Mouse (Mus musculus) forebrain, embryonic 15.5 days (tissue): ENCODE results near the gene Axin2. TPM values are rescaled to one million over a fixed set of nuclear protein-coding genes. Genes with fewer than 3 reads are reported as not detected.

ENCODE experiments used
- ATAC-seq: fragments of 200-750 bp; cut with Nextera tagmentation; replicated peaks from 2 replicates; pipeline ENCODE4 v1.8.0; 2017; ENCODE audit warnings: mild to moderate bottlenecking, moderate TSS enrichment, moderate library complexity
- H3K27ac ChIP-seq: fragments of 300-500 bp; sonication (generic); replicated peaks from 2 replicates; pipeline ENCODE4 v1.5.1; 2015; ENCODE audit warnings: mild to moderate bottlenecking, inconsistent platforms
- H3K27me3 ChIP-seq: fragments of 300-500 bp; sonication (generic); 2 replicates; pipeline ENCODE4 v1.6.1; 2015; ENCODE audit warnings: inconsistent platforms
- H3K36me3 ChIP-seq: fragments of 300-500 bp; sonication (generic); 2 replicates; pipeline ENCODE4 v1.6.1; 2015; ENCODE audit warnings: mild to moderate bottlenecking, inconsistent platforms
- H3K4me1 ChIP-seq: fragments of 300-500 bp; sonication (generic); 2 replicates; pipeline ENCODE4 v1.6.1; 2015; ENCODE audit warnings: inconsistent platforms
- H3K4me2 ChIP-seq: fragments of 300-500 bp; sonication (generic); replicated peaks from 2 replicates; pipeline ENCODE4 v1.6.1; 2015; ENCODE audit warnings: mild to moderate bottlenecking, inconsistent platforms
- H3K4me3 ChIP-seq: fragments of 300-500 bp; sonication (generic); 2 replicates; pipeline ENCODE4 v1.5.1; 2015; ENCODE audit warnings: mild to moderate bottlenecking, inconsistent platforms
- H3K9ac ChIP-seq: fragments of 300-500 bp; sonication (generic); replicated peaks from 2 replicates; pipeline ENCODE4 v1.6.1; 2015; ENCODE audit warnings: mild to moderate bottlenecking, inconsistent platforms
- H3K9me3 ChIP-seq: fragments of 300-500 bp; sonication (generic); 2 replicates; pipeline ENCODE4 v1.6.1; 2016; ENCODE audit warnings: inconsistent platforms
- WGBS: fragments of 180-500 bp; shearing (Covaris S2); methylation state at CpG from one replicate; pipeline ENCODE4 v1.1.7; 2015; ENCODE audit warnings: mixed read lengths; 5-methylcytosine and 5-hydroxymethylcytosine counted together
- polyA plus RNA-seq: library from polyadenylated mRNA; unstranded; fragments of >200 nt; fragmentation: Nextera tagmentation; extraction: Ambion mirVana; gene quantifications from 2 replicates; pipeline ENCODE4 v1.2.1, GENCODE M21; 2015

Axin2 gene
- polyA plus RNA-seq, 1 experiment from 2014 or later = 6.7 TPM

GRCm38 (mm10) chr11:108987226-108987625 lies 67.1 kb downstream of the Axin2 start:
- WGBS = 68% methylated on average over 3 of the region's 3 CpGs
- no peak overlapping the region for H3K4me2 ChIP-seq
- no peaks in the 10 kb centered on the region for H3K36me3 ChIP-seq
- H3K4me3 ChIP-seq = no peak overlapping the region
- H3K27me3 ChIP-seq = no peaks in the 10 kb centered on the region
- 0 out of 2 replicates have a peak, but pooled peaks cover 2% of the 10 kb centered on the region for H3K4me1 ChIP-seq
- H3K9ac ChIP-seq = no peak overlapping the region
- no peaks in the 10 kb centered on the region for H3K9me3 ChIP-seq
- H3K27ac ChIP-seq = no peak overlapping the region; the same call in 1 of the 2 replicates
- ATAC-seq = no peak

- Histone ChIP-seq H3K4me3 (no peak overlapping the region), H3K27me3 (no peaks in the 10 kb centered on the region), H3K4me1 (0 out of 2 replicates have a peak, but pooled peaks cover 2% of the 10 kb centered on the region), H3K9ac (no peak overlapping the region), H3K36me3 (no peaks in the 10 kb centered on the region), H3K9me3 (no peaks in the 10 kb centered on the region), H3K4me2 (no peak overlapping the region), H3K27ac (no peak overlapping the region; the same call in 1 of the 2 replicates)
- ATAC-seq = no peak
- 83% methylated on average over 4 of the region's 4 CpGs for WGBS
These were observed 67.6 kb downstream of the Axin2 start for GRCm38 (mm10) chr11:108987705-108988104.

DNA sequence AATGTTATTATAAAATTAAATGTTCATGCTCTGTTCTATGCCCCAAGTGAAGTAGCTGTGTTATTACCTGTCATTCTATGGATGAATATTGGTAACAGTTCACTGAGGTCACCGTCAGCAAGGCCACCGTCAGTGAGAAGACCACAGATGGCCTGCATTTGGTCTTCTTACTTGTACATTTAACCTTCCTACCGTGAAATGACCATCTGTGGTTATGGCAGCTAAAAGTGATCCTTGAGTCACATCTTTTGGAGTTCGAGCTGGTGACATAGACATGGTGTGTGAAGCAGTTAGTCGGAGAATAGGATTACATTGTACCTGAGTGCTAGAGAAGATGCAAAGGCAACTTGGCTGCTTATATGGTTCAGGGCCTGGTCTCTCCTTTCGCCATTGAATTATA lies 68.1 kb downstream of the Axin2 start:
- Histone ChIP-seq H3K4me1 (0 out of 2 replicates have a peak, but pooled peaks cover 2% of the 10 kb centered on the region), H3K9ac (no peak overlapping the region), H3K9me3 (no peaks in the 10 kb centered on the region), H3K4me3 (no peak overlapping the region), H3K27me3 (no peaks in the 10 kb centered on the region), H3K4me2 (no peak overlapping the region), H3K36me3 (no peaks in the 10 kb centered on the region), H3K27ac (no peak overlapping the region)
- 92% methylated on average over 6 of the region's 6 CpGs for WGBS
- no peak for ATAC-seq

DNA sequence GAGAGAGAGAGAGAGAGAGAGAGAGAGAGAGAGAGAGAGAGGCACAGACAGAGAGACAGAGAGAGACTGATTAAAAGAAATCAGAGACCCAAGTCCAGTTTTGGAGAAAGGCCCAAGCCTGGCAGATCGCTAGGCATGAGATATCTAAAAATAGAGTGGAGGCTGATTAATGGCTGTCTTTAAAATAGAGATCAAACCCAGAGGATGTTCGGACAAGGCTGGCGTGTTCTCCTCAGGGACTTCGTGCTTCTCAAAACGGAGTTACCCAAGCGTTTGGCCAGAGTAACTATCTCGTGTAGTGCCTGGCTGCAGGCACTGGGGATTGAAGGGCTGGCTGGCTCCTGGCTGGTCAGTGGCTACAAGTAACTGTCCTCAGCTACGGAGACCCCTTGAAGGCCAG lies 69.8 kb downstream of the Axin2 start:
- Histone ChIP-seq H3K4me2 (no peak overlapping the region), H3K36me3 (no peaks in the 10 kb centered on the region), H3K9me3 (no peaks in the 10 kb centered on the region), H3K4me1 (0 out of 2 replicates have a peak, but pooled peaks cover 2% of the 10 kb centered on the region), H3K27me3 (no peaks in the 10 kb centered on the region), H3K9ac (no peak overlapping the region), H3K4me3 (no peak overlapping the region), H3K27ac (no peak overlapping the region)
- ATAC-seq = no peak
- WGBS = 94% methylated on average over 8 of the region's 8 CpGs

- H3K27ac ChIP-seq = no peak overlapping the region
- H3K27me3 ChIP-seq = no peaks in the 10 kb centered on the region
- ATAC-seq = no peak
- WGBS = 99% methylated on average over 6 of the region's 6 CpGs
- H3K4me3 ChIP-seq = no peak overlapping the region
- H3K36me3 ChIP-seq = no peaks in the 10 kb centered on the region
- no peaks in the 10 kb centered on the region for H3K4me1 ChIP-seq
- H3K9ac ChIP-seq = no peak overlapping the region
- no peak overlapping the region for H3K4me2 ChIP-seq
- H3K9me3 ChIP-seq = no peaks in the 10 kb centered on the region
These were observed 73.3 kb downstream of the Axin2 start for GRCm38 (mm10) chr11:108993414-108993813.

DNA sequence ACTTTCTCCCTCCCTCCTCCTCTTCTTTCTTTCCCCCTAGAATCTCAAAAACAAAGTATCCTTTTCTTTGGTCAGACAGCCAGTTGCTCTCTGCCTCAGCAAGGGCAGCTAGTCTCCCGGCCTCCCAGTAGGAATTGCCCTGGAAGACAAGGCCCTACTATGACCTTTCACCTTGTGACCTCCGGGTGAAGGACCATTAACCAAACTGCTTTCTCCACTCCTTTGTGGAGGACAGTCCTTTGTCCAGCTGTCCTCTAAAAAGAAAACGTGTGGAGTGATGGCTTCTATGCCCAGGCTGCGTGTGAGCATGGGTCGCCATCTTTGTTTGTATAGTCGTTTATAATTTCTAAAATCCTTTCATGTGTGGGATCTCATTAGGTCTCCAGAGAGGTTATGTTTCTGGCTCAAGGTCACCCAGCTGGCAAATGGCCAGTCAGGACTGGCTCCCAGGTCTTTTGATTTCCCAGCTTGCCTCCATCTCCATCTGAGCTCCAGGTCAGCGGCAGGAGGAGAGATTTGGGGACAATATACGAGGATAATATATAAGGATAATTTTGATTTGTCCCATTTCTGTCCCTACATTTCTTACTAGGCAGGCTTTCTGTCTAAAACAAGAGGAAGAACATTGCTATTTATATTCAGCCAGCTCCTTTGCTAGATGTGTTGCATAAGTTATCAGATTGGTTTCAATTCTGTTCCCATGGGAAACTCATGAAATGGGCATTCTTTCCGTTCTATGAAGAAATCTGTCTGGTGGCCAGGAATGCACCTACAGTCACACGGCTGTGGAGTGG lies 75.2 kb downstream of the Axin2 start:
- H3K36me3 ChIP-seq = no peaks in the 10 kb centered on the region
- no peaks in the 10 kb centered on the region for H3K4me1 ChIP-seq
- ATAC-seq = no peak
- H3K4me3 ChIP-seq = no peak overlapping the region
- WGBS = 50% methylated on average over 10 of the region's 10 CpGs
- peaks cover 4% of the 10 kb centered on the region; the same call in 1 of the 2 replicates for H3K9me3 ChIP-seq
- no peak overlapping the region for H3K4me2 ChIP-seq
- no peak overlapping the region for H3K27ac ChIP-seq
- H3K9ac ChIP-seq = no peak overlapping the region
- no peaks in the 10 kb centered on the region for H3K27me3 ChIP-seq

- no peak overlapping the region for H3K9ac ChIP-seq
- peaks cover 6% of the 10 kb centered on the region; the same call in 1 of the 2 replicates for H3K9me3 ChIP-seq
- no peaks in the 10 kb centered on the region for H3K36me3 ChIP-seq
- H3K27me3 ChIP-seq = no peaks in the 10 kb centered on the region
- H3K4me1 ChIP-seq = no peaks in the 10 kb centered on the region
- H3K27ac ChIP-seq = no peak overlapping the region
- no peak for ATAC-seq
- H3K4me2 ChIP-seq = no peak overlapping the region
- 89% methylated on average over 2 of the region's 2 CpGs for WGBS
- no peak overlapping the region for H3K4me3 ChIP-seq
These were observed 75.9 kb downstream of the Axin2 start for GRCm38 (mm10) chr11:108995990-108996533.

DNA sequence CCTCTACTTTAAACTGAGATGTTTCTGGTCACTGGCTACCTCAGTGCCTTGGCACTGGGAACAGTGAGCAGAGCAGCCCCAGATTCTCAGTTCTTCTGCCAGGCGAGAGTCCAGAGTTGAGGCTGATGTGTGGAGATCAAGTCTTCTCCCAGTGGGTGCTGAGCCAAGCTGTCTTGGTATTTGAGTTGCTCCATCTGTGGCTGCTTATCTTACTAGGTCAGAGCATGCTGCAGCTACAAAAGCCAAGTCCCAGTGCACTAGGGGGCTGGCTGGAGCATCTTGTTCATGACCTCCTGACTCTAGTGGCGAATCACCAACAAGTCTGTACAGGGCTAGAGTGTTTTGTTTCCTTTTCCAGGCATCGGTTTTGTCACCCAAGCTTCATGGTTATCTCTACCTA lies 77.7 kb downstream of the Axin2 start:
- H3K36me3 ChIP-seq = no peaks in the 10 kb centered on the region
- H3K9ac ChIP-seq = no peak overlapping the region
- 91% methylated on average over 3 of the region's 3 CpGs for WGBS
- no peak overlapping the region for H3K4me3 ChIP-seq
- ATAC-seq = no peak
- H3K27ac ChIP-seq = no peak overlapping the region
- H3K4me1 ChIP-seq = no peaks in the 10 kb centered on the region
- no peak overlapping the region for H3K4me2 ChIP-seq
- H3K9me3 ChIP-seq = peaks cover 6% of the 10 kb centered on the region; the same call in 1 of the 2 replicates
- H3K27me3 ChIP-seq = no peaks in the 10 kb centered on the region

Other genes starting within 250 kb of the Axin2 start
- gene E030025P04Rik, start 224.0 kb downstream of the Axin2 start, polyA plus RNA-seq = not detected in 2 replicates